Mouse (Mus musculus) ES-E14 (cell line): ENCODE data around the gene BC016579. TPM values are rescaled to one million over a fixed set of nuclear protein-coding genes. Genes with fewer than 3 reads are reported as not detected.

Experiments
- DNase-seq: peaks from one replicate; pipeline ENCODE4 v3.0.0-alpha.2; 2013; ENCODE audit warnings: low read depth, low spot score
- H3K27ac ChIP-seq: 2 replicates; pipeline ENCODE4 v1.5.1; 2012; ENCODE audit warnings: low read depth, mild to moderate bottlenecking, low read length, moderate library complexity, mixed read lengths; ENCODE audit not compliant: poor library complexity, insufficient read depth, severe bottlenecking
- H3K36me3 ChIP-seq: 2 replicates; pipeline ENCODE4 v1.6.1; 2012; ENCODE audit warnings: mild to moderate bottlenecking, low read length, moderate library complexity, mixed read lengths; ENCODE audit not compliant: control insufficient read depth, poor library complexity, insufficient read depth, severe bottlenecking
- H3K4me1 ChIP-seq, 2 experiments: fragments of 150-350 bp in 1 of 2; sonication (generic) in 1 of 2; 2 replicates each; pipeline ENCODE4 v1.6.1; 2012; ENCODE audit warnings: low read length in 2 of 2, mild to moderate bottlenecking in 1 of 2, mixed read lengths in 1 of 2; ENCODE audit not compliant: control insufficient read depth in 2 of 2, insufficient read depth in 2 of 2, poor library complexity in 1 of 2
- H3K4me3 ChIP-seq, 2 experiments: fragments of 150-350 bp in 1 of 2; sonication (generic) in 1 of 2; 2 replicates each; pipeline ENCODE4 v1.5.1; 2012; ENCODE audit warnings: low read length in 2 of 2, low read depth in 1 of 2, mild to moderate bottlenecking in 1 of 2, mixed read lengths in 1 of 2; ENCODE audit not compliant: insufficient read depth in 1 of 2, poor library complexity in 1 of 2, severe bottlenecking in 1 of 2
- H3K9ac ChIP-seq: 2 replicates; pipeline ENCODE4 v1.6.1; 2012; ENCODE audit warnings: low read depth, mild to moderate bottlenecking, low read length, mixed read lengths; ENCODE audit not compliant: poor library complexity, insufficient read depth, severe bottlenecking
- H3K9me3 ChIP-seq: fragments of 150-350 bp; sonication (generic); 2 replicates; pipeline ENCODE4 v1.6.1; 2012; ENCODE audit warnings: low read depth, mild to moderate bottlenecking, low read length; ENCODE audit not compliant: control insufficient read depth, insufficient read depth
- CHD2 ChIP-seq: IDR thresholded peaks from 2 replicates; pipeline ENCODE4 v1.6.1; 2014; ENCODE audit warnings: mild to moderate bottlenecking, low read depth, low read length, inconsistent platforms
- HCFC1 ChIP-seq: IDR thresholded peaks from 2 replicates; pipeline ENCODE4 v1.6.1; 2012; ENCODE audit warnings: low read length, inconsistent platforms, borderline replicate concordance; ENCODE audit not compliant: insufficient read depth
- MAFK ChIP-seq: IDR thresholded peaks from 2 replicates; pipeline ENCODE4 v1.6.1; 2014; ENCODE audit warnings: mild to moderate bottlenecking, low read depth, low read length, inconsistent platforms; ENCODE audit not compliant: insufficient read depth
- ZC3H11A ChIP-seq: IDR thresholded peaks from 2 replicates; pipeline ENCODE4 v1.6.1; 2012; ENCODE audit warnings: low read depth, mild to moderate bottlenecking, inconsistent platforms, low read length, borderline replicate concordance
- ZNF384 ChIP-seq: IDR thresholded peaks from 2 replicates; pipeline ENCODE4 v1.6.1; 2012; ENCODE audit warnings: low read depth, low read length, inconsistent platforms
- in situ Hi-C, 2 experiments: fragments of 600-800 bp; cut with MboI; formaldehyde crosslinking; loops; one replicate each; pipeline ENCODE4 v1.15.1; 2025; ENCODE audit warnings: low sequenced_read_pairs in 2 of 2, inconsistent platforms in 1 of 2; ENCODE audit not compliant: unreplicated experiment in 2 of 2
- total RNA-seq: library from RNA; depleted of rRNA; stranded (reverse); fragments of 300-350 nt; gene quantifications from 2 replicates; pipeline ENCODE4 v1.2.3, GENCODE M21; 2012

BC016579 gene
- total RNA-seq, 1 experiment, result 0.27 TPM

GRCm38 (mm10) chr16:45641301-45641700 is 12.6 kb downstream of the BC016579 start:
- no peak for DNase-seq
- Histone ChIP-seq H3K36me3 (no peaks in the 10 kb centered on the region), H3K4me1 (no peaks in the 10 kb centered on the region; a peak in 1 of 4 replicates), H3K9ac (no peak overlapping the region), H3K27ac (no peak overlapping the region), H3K4me3 (no peak overlapping the region), H3K9me3 (no peaks in the 10 kb centered on the region)
- in situ Hi-C loops, result no loop called here
- no peak for TF ChIP-seq HCFC1
- TF ChIP-seq ZC3H11A, result no peak
- no peak for TF ChIP-seq CHD2
- no peak for TF ChIP-seq ZNF384
- no peak for TF ChIP-seq MAFK

DNA sequence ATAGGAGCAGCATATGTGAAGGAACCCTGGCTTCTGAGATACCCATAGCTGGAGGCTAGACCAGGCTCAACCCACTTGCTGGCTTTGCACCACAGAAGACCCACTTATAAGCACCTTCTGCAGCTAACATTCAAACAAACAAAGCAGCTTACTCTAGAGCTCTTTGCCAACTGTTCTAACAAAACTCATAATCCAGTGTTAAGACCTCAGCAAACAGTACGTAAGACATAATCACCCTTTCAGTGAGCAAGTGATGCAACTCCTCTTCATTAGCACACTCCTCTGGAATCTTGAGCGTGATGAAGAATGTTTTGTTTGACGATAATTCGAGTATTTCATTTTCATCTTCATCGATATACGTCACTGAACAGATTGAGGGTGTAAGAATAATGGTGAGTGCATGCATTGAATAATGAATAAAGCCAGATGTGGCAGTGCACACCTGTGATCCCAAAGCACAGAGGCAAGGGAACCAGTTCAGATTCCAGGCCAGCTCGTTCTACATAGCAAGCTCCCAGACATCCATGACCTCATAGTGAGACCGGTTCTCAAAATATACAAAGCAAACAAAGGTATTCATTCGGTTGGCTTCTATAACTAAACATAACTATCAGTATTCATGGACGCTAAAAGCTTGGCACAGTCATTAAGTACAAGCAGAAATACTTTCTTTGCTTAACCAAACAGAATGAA is 13.7 kb downstream of the BC016579 start:
- no peaks in the 10 kb centered on the region for H3K9me3 ChIP-seq
- no peak overlapping the region for H3K9ac ChIP-seq
- H3K27ac ChIP-seq, result no peak overlapping the region
- DNase-seq, result no peak
- TF ChIP-seq MAFK (no peak), HCFC1 (no peak), ZNF384 (no peak), ZC3H11A (no peak), CHD2 (no peak)
- in situ Hi-C loops, result no loop called here
- no peaks in the 10 kb centered on the region; a peak in 1 of 4 replicates for H3K4me1 ChIP-seq
- H3K4me3 ChIP-seq, result no peak overlapping the region
- H3K36me3 ChIP-seq, result no peaks in the 10 kb centered on the region

- Histone ChIP-seq H3K9me3 (no peaks in the 10 kb centered on the region), H3K4me3 (no peak overlapping the region), H3K27ac (no peak overlapping the region), H3K9ac (no peak overlapping the region), H3K36me3 (no peaks in the 10 kb centered on the region), H3K4me1 (no peaks in the 10 kb centered on the region)
- no peak for TF ChIP-seq CHD2
- TF ChIP-seq MAFK, result no peak
- no peak for TF ChIP-seq HCFC1
- TF ChIP-seq ZC3H11A, result no peak
- no peak for TF ChIP-seq ZNF384
- no peak for DNase-seq
- in situ Hi-C loops, result no loop called here
Measured at GRCm38 (mm10) chr16:45635826-45636225, 18.0 kb downstream of the BC016579 start.

DNA sequence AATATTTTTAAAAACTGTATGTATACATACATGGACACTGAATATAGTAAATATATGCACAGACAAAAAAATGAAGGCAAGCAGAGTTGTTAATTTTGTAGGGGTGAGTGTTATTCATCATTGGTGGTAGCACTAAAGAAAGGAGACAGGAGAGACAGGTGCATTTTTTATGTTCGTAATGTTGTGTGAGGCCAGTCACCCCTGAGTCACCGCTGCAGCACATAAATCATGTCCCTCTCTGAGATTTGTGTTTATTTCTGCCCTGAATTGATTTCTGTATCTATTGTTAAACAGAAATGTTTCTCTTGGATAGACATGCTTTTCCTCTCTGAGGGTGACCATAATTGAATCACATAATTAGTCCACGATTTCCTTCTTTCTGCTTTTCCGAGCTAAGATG is 21.4 kb downstream of the BC016579 start:
- no peaks in the 10 kb centered on the region for H3K4me1 ChIP-seq
- H3K9ac ChIP-seq, result no peak overlapping the region
- no peaks in the 10 kb centered on the region for H3K9me3 ChIP-seq
- no peak for TF ChIP-seq ZNF384
- TF ChIP-seq CHD2, result no peak
- no peak for TF ChIP-seq MAFK
- H3K4me3 ChIP-seq, result no peak overlapping the region
- no peaks in the 10 kb centered on the region for H3K36me3 ChIP-seq
- H3K27ac ChIP-seq, result no peak overlapping the region
- in situ Hi-C loops, result no loop called here
- DNase-seq, result no peak
